Mouse (Mus musculus) megakaryocyte, embryonic 14.5 days (primary cell): ENCODE data around the gene Igf2bp1. TPM values are rescaled to one million over a fixed set of nuclear protein-coding genes. Genes with fewer than 3 reads are reported as not detected.
"Not testable (repeated sequence)": the region's sequence is repeated elsewhere in the genome, so short reads cannot be mapped to it uniquely, and the experiment has no call there.

Source experiments
- H3K27me3 ChIP-seq: replicated peaks from 2 replicates; pipeline ENCODE3; 2012; ENCODE audit warnings: inconsistent platforms
- H3K36me3 ChIP-seq: replicated peaks from 2 replicates; pipeline ENCODE3; 2012; ENCODE audit warnings: low read length, inconsistent platforms, mixed read lengths
- H3K4me1 ChIP-seq: 2 replicates; pipeline ENCODE4 v1.6.1; 2012; ENCODE audit warnings: inconsistent platforms
- H3K4me3 ChIP-seq: replicated peaks from 2 replicates; pipeline ENCODE3; 2012; ENCODE audit warnings: moderate library complexity, mild to moderate bottlenecking, inconsistent platforms
- H3K9me3 ChIP-seq: 2 replicates; pipeline ENCODE4 v1.6.1; 2012; ENCODE audit warnings: inconsistent platforms
- FLI1 ChIP-seq: IDR thresholded peaks from 2 replicates; pipeline ENCODE4 v1.6.1; 2012; ENCODE audit warnings: low read length, inconsistent platforms, mixed read lengths
- GATA1 ChIP-seq: IDR thresholded peaks from 3 replicates; pipeline ENCODE4 v1.6.1; 2012; ENCODE audit warnings: mixed read lengths, low read length, inconsistent platforms, borderline replicate concordance
- polyA plus RNA-seq: library from polyadenylated mRNA; stranded (reverse); fragments of >175 nt; gene quantifications from 2 replicates; pipeline ENCODE4 v1.2.3, GENCODE M21; 2012; ENCODE audit warnings: low replicate concordance; ENCODE audit not compliant: insufficient read depth

The Igf2bp1 gene
- polyA plus RNA-seq, 1 experiment: 0.06 TPM

- TF ChIP-seq FLI1: no peak
- TF ChIP-seq GATA1: no peak
- peaks cover 44% of the 10 kb centered on the region for H3K27me3 ChIP-seq
- peaks cover 7% of the 10 kb centered on the region; the same call in 1 of the 2 replicates for H3K4me1 ChIP-seq
- H3K36me3 ChIP-seq: no peaks in the 10 kb centered on the region
- no peaks in the 10 kb centered on the region for H3K9me3 ChIP-seq
- H3K4me3 ChIP-seq: no peak overlapping the region
Measured at GRCm38 (mm10) chr11:95975694-95976093, 30.0 kb downstream of the Igf2bp1 start.

GRCm38 (mm10) chr11:95973187-95973586 is 32.6 kb downstream of the Igf2bp1 start:
- peaks cover 7% of the 10 kb centered on the region; the same call in 1 of the 2 replicates for H3K4me1 ChIP-seq
- no peaks in the 10 kb centered on the region for H3K36me3 ChIP-seq
- no peak overlapping the region for H3K4me3 ChIP-seq
- no peaks in the 10 kb centered on the region for H3K9me3 ChIP-seq
- no peak for TF ChIP-seq FLI1
- no peak for TF ChIP-seq GATA1
- peaks cover 51% of the 10 kb centered on the region for H3K27me3 ChIP-seq

- TF ChIP-seq FLI1: no peak
- Histone ChIP-seq H3K9me3 (no peaks in the 10 kb centered on the region), H3K27me3 (peaks cover 67% of the 10 kb centered on the region), H3K36me3 (no peaks in the 10 kb centered on the region), H3K4me1 (0 out of 2 replicates have a peak, but pooled peaks cover 2% of the 10 kb centered on the region), H3K4me3 (no peak overlapping the region)
Measured at GRCm38 (mm10) chr11:95963304-95963703, 42.4 kb downstream of the Igf2bp1 start.

GRCm38 (mm10) chr11:95959152-95959551 is 46.6 kb downstream of the Igf2bp1 start:
- H3K27me3 ChIP-seq: peaks cover 41% of the 10 kb centered on the region
- TF ChIP-seq GATA1: no peak
- TF ChIP-seq FLI1: no peak

GRCm38 (mm10) chr11:95958251-95958650 is 47.5 kb downstream of the Igf2bp1 start:
- Histone ChIP-seq H3K27me3 (peaks cover 45% of the 10 kb centered on the region), H3K4me1 (0 out of 2 replicates have a peak, but pooled peaks cover 2% of the 10 kb centered on the region), H3K9me3 (peaks cover 4% of the 10 kb centered on the region), H3K36me3 (no peaks in the 10 kb centered on the region), H3K4me3 (no peak overlapping the region)
- TF ChIP-seq FLI1: no peak
- no peak for TF ChIP-seq GATA1

More at GRCm38 (mm10) chr11:95959152-95959551, 46.6 kb downstream of the Igf2bp1 start:
- no peaks in the 10 kb centered on the region for H3K9me3 ChIP-seq
- H3K4me1 ChIP-seq: 0 out of 2 replicates have a peak, but pooled peaks cover 2% of the 10 kb centered on the region
- H3K36me3 ChIP-seq: no peaks in the 10 kb centered on the region
- no peak overlapping the region for H3K4me3 ChIP-seq

GRCm38 (mm10) chr11:95957407-95957806 is 48.3 kb downstream of the Igf2bp1 start:
- peaks cover 46% of the 10 kb centered on the region for H3K27me3 ChIP-seq
- no peak overlapping the region for H3K4me3 ChIP-seq
- TF ChIP-seq GATA1 (no peak), FLI1 (no peak)
- peaks cover 6% of the 10 kb centered on the region for H3K9me3 ChIP-seq
- H3K36me3 ChIP-seq: no peaks in the 10 kb centered on the region
- 0 out of 2 replicates have a peak, but pooled peaks cover 2% of the 10 kb centered on the region for H3K4me1 ChIP-seq

GRCm38 (mm10) chr11:95953313-95953712 is 52.4 kb downstream of the Igf2bp1 start:
- Histone ChIP-seq H3K4me1 (no peaks in the 10 kb centered on the region), H3K9me3 (peaks cover 6% of the 10 kb centered on the region), H3K27me3 (peaks cover 23% of the 10 kb centered on the region), H3K4me3 (no peak overlapping the region), H3K36me3 (no peaks in the 10 kb centered on the region)
- no peak for TF ChIP-seq GATA1
- no peak for TF ChIP-seq FLI1

- Histone ChIP-seq H3K36me3 (no peaks in the 10 kb centered on the region), H3K4me1 (no peaks in the 10 kb centered on the region), H3K9me3 (no peaks in the 10 kb centered on the region), H3K27me3 (peaks cover 48% of the 10 kb centered on the region), H3K4me3 (no peak overlapping the region)
- TF ChIP-seq FLI1 (no peak), GATA1 (no peak)
Measured at GRCm38 (mm10) chr11:95945838-95946472, 59.8 kb downstream of the Igf2bp1 start.

- no peaks in the 10 kb centered on the region for H3K4me1 ChIP-seq
- TF ChIP-seq FLI1 (no peak), GATA1 (no peak)
- 0 out of 2 replicates have a peak, but pooled peaks cover 4% of the 10 kb centered on the region for H3K9me3 ChIP-seq
- peaks cover 36% of the 10 kb centered on the region for H3K27me3 ChIP-seq
- H3K4me3 ChIP-seq: no peak overlapping the region
- no peaks in the 10 kb centered on the region for H3K36me3 ChIP-seq
Measured at GRCm38 (mm10) chr11:95939828-95940507, 65.8 kb downstream of the Igf2bp1 start.

- 0 out of 2 replicates have a peak, but pooled peaks cover 6% of the 10 kb centered on the region for H3K9me3 ChIP-seq
- H3K36me3 ChIP-seq: no peaks in the 10 kb centered on the region
- no peaks in the 10 kb centered on the region for H3K4me1 ChIP-seq
- peaks cover 22% of the 10 kb centered on the region for H3K27me3 ChIP-seq
- no peak overlapping the region for H3K4me3 ChIP-seq
- no peak for TF ChIP-seq GATA1
- TF ChIP-seq FLI1: no peak
Measured at GRCm38 (mm10) chr11:95936409-95936808, 69.3 kb downstream of the Igf2bp1 start.

- Histone ChIP-seq H3K27me3 (peaks cover 13% of the 10 kb centered on the region), H3K9me3 (peaks cover 12% of the 10 kb centered on the region)
- H3K36me3 ChIP-seq, H3K4me1 ChIP-seq, H3K4me3 ChIP-seq: not testable (repeated sequence)
Measured at GRCm38 (mm10) chr11:95932168-95932567, 73.6 kb downstream of the Igf2bp1 start.
